Mouse (Mus musculus): Measurements from ENCODE around the gene Npm3. TPM values are rescaled to one million over a fixed set of nuclear protein-coding genes. Genes with fewer than 3 reads are reported as not detected.

Npm3 gene
- polyA plus RNA-seq, 1 experiment from 2014 or later = 20.6 TPM

DNA sequence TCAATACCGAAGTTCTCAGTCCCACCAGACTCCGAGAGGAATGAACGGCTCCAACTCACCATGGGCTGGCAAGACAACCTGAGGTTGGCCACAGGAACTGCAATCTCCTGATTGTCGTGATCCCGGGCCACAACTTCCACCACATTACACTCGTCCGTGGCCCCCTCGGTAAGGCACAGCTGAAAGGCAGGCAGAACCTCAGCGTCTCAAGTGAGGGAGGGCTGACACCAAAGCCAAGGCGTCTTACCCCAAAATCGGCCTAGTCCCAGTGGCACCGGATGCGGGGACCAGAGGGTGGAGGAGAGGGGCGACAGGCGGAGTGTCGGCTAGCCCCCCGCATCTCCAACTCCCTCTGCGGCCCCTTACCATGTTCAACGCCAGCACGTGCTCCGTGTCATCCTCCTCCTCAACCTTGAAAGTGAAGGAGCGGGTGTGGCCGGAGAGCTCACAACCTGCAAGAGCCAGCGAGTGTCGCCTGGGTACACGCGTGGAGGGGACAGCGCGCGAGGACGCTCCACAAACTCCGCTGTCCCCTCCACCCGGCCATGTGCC, 624 bp downstream of the Npm3 start:
- 1% methylated on average over 33 of the region's 33 CpGs for WGBS
- H3K27ac ChIP-seq = 0 out of 2 replicates have a peak overlapping the region, but pooled peaks have one; percentile 38

GRCm38 (mm10) chr19:45748206-45748605, 1.2 kb downstream of the Npm3 start:
- Histone ChIP-seq H3K4me2 (peak overlapping the region; percentile 86), H3K4me1 (peaks cover 31% of the 10 kb centered on the region), H3K36me3 (peaks cover 18% of the 10 kb centered on the region), H3K9ac (0 out of 2 replicates have a peak overlapping the region, but pooled peaks have one; percentile 71), H3K9me3 (no peaks in the 10 kb centered on the region), H3K4me3 (peak overlapping the region; percentile 85), H3K27ac (no peak overlapping the region), H3K27me3 (peaks cover 36% of the 10 kb centered on the region)
- no peak for ATAC-seq (ENCODE audit: insufficient number of reproducible peaks, low FRiP score, low TSS enrichment, low read depth)
- 49% methylated on average over 9 of the region's 9 CpGs for WGBS

More for the DNA sequence above, 624 bp downstream of the Npm3 start:
- Histone ChIP-seq H3K4me2 (peak overlapping the region; percentile 86), H3K9ac (peak overlapping the region; percentile 71), H3K4me3 (peak overlapping the region; percentile 85), H3K9me3 (no peaks in the 10 kb centered on the region), H3K36me3 (peaks cover 21% of the 10 kb centered on the region), H3K27me3 (peaks cover 30% of the 10 kb centered on the region), H3K4me1 (peaks cover 29% of the 10 kb centered on the region)
- ATAC-seq (ENCODE audit: insufficient number of reproducible peaks, low FRiP score, low TSS enrichment, low read depth) = peak; percentile 20; the same call in 1 of the 2 replicates

GRCm38 (mm10) chr19:45747028-45747867, 2.1 kb downstream of the Npm3 start:
- ATAC-seq (ENCODE audit: insufficient number of reproducible peaks, low FRiP score, low TSS enrichment, low read depth) = no peak

DNA sequence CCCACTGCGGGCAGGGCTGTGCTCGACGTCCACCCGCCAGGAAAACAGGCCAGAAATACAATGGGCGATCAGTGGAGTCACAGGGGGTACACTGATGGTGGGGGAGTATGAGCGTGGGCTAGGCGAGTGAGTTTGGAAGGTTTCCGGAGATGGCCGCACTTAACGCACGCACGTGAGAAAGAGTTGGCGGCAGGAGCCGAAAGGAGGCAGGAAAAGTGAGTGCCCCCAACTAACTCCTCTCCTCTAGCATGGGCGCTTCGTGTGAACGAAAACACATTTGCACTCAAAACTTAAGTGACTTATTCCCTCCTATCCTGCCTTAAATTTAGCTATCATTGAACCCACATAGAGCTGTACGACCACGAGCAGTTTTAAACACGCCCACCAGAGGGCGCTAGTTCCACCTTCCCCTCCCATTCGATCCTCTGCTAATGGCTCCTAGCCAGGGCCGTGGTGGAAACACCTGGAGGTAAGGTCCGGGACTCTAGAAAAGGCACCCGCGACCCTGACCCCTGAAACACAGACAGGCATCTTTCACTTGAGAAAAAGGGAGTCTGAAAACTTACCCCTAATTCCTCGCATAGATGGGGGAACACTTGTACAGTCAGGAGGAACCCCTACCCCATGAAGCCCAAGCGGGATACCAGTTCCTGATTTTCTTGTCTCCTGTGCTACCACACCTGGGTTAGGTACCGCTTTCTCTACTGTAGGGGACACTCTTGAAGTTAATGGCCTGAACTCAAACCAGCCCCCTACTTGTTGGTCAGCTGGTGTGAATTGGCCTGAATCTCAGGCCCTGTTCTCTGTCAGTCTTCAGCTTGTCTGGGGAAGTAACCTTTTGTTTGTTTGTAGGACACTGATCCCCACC, 3.0 kb downstream of the Npm3 start:
- no peak overlapping the region for H3K9ac ChIP-seq
- H3K27me3 ChIP-seq = peaks cover 54% of the 10 kb centered on the region
- peak overlapping the region; percentile 4; the same call in 1 of the 2 replicates for H3K4me2 ChIP-seq
- H3K36me3 ChIP-seq = peaks cover 4% of the 10 kb centered on the region; the same call in 1 of the 2 replicates
- peaks cover 49% of the 10 kb centered on the region for H3K4me1 ChIP-seq
- H3K9me3 ChIP-seq = no peaks in the 10 kb centered on the region
- 13% methylated on average over 29 of the region's 29 CpGs for WGBS
- H3K4me3 ChIP-seq = 0 out of 2 replicates have a peak overlapping the region, but pooled peaks have one; percentile 9
- no peak overlapping the region for H3K27ac ChIP-seq
- no peak for ATAC-seq (ENCODE audit: insufficient number of reproducible peaks, low FRiP score, low TSS enrichment, low read depth)

More at GRCm38 (mm10) chr19:45747028-45747867, 2.1 kb downstream of the Npm3 start:
- H3K27ac ChIP-seq = no peak overlapping the region
- H3K9ac ChIP-seq = no peak overlapping the region
- H3K36me3 ChIP-seq = peaks cover 11% of the 10 kb centered on the region
- H3K27me3 ChIP-seq = peaks cover 45% of the 10 kb centered on the region
- H3K4me3 ChIP-seq = no peak overlapping the region
- 26% methylated on average over 11 of the region's 11 CpGs for WGBS
- no peak overlapping the region for H3K4me2 ChIP-seq
- H3K4me1 ChIP-seq = peaks cover 41% of the 10 kb centered on the region
- no peaks in the 10 kb centered on the region for H3K9me3 ChIP-seq

DNA sequence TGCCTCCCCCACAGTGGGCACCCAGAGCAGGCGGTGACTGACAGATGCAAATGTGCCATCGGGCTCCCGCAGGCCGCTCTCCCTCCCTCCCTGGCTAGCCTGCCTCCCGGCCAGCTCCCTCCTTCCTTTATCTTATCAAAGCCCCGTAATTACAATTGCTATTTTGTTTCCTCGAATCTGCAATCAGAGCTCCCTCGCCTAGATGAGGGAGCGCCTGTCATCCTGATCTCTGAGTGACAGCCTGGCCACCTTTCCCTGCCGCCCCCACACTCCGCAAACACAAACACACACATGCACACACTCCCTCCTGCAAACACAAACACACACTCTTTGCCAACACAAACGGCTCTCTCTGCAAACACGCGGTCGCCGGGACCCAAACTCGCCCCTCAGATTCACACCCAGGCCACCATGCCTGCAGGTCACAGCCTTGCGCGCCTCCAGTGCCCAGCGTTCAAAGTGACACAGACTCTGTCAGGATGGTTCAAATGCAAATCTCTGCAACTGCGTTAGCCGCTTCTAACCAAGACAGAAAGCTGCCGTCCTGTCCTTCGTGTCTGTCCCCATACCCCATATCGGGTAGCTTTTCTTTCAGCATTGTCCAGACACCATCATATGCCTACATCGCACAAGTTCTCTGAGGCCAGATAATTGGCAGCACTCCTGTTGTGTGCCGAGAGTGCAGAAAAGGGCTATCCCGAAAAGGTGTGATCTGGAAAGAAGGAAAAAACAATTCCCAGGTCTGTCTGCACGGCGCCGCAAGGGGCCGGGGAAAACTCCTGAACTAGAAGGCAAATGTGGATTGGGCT, 3.8 kb downstream of the Npm3 start:
- peak overlapping the region; percentile 4; the same call in 1 of the 2 replicates for H3K4me2 ChIP-seq

DNA sequence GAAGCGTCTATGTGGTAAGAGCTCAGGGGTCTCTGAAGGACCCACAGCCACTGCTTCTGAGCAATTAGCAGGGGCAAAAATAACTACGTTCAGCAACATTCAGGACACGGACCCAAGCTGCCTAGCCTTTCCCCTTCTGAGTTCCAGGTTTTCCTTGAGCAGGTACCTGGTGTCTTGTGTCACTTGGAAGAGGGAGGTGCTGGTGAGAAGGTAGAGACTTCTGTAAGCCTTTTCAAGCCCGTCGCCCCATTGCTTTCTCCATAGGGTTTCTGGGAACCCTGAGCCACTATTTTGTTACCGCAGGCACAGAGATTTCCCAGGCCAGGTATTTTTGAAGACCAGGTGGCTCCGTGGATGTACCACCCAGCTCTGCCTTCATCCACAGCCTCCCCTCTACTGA, 5.8 kb downstream of the Npm3 start:
- peaks cover 54% of the 10 kb centered on the region for H3K4me1 ChIP-seq

More for the DNA sequence above, 3.8 kb downstream of the Npm3 start:
- Histone ChIP-seq H3K27me3 (peaks cover 62% of the 10 kb centered on the region), H3K9ac (no peak overlapping the region), H3K9me3 (no peaks in the 10 kb centered on the region), H3K36me3 (no peaks in the 10 kb centered on the region), H3K27ac (no peak overlapping the region), H3K4me3 (0 out of 2 replicates have a peak overlapping the region, but pooled peaks have one; percentile 9), H3K4me1 (peaks cover 58% of the 10 kb centered on the region)
- WGBS = 6% methylated on average over 32 of the region's 32 CpGs
- ATAC-seq (ENCODE audit: insufficient number of reproducible peaks, low FRiP score, low TSS enrichment, low read depth) = no peak

GRCm38 (mm10) chr19:45742984-45743575, 6.3 kb downstream of the Npm3 start:
- ATAC-seq (ENCODE audit: insufficient number of reproducible peaks, low FRiP score, low TSS enrichment, low read depth) = no peak
- Histone ChIP-seq H3K36me3 (no peaks in the 10 kb centered on the region), H3K4me3 (peak overlapping the region; percentile 48), H3K27me3 (peaks cover 84% of the 10 kb centered on the region), H3K27ac (no peak overlapping the region), H3K4me2 (peak overlapping the region; percentile 93), H3K9me3 (no peaks in the 10 kb centered on the region), H3K9ac (no peak overlapping the region), H3K4me1 (peaks cover 48% of the 10 kb centered on the region)
- 2% methylated on average over 17 of the region's 44 CpGs for whole genome bisulfite sequencing

More for the DNA sequence above, 5.8 kb downstream of the Npm3 start:
- Histone ChIP-seq H3K4me2 (peak overlapping the region; percentile 93; the same call in 1 of the 2 replicates), H3K9me3 (no peaks in the 10 kb centered on the region), H3K4me3 (no peak overlapping the region), H3K27me3 (peaks cover 79% of the 10 kb centered on the region), H3K36me3 (no peaks in the 10 kb centered on the region), H3K27ac (no peak overlapping the region), H3K9ac (no peak overlapping the region)
- no peak for ATAC-seq (ENCODE audit: insufficient number of reproducible peaks, low FRiP score, low TSS enrichment, low read depth)
- 22% methylated on average over 7 of the region's 7 CpGs for WGBS

- Histone ChIP-seq H3K36me3 (no peaks in the 10 kb centered on the region), H3K9me3 (no peaks in the 10 kb centered on the region), H3K9ac (0 out of 2 replicates have a peak within 1 kb of the TSS, but pooled peaks have one; percentile 10), H3K27me3 (peaks cover 91% of the 10 kb centered on the region), H3K4me3 (peak within 1 kb of the TSS; percentile 48), H3K27ac (no peak within 1 kb of the TSS), H3K4me2 (peak within 1 kb of the TSS; percentile 93), H3K4me1 (peaks cover 49% of the 10 kb centered on the region)
- WGBS = under 1% methylated on average over 64 of the region's 68 CpGs
- ATAC-seq (ENCODE audit: insufficient number of reproducible peaks, low FRiP score, low TSS enrichment, low read depth) = no peak
These were observed 7.0 kb downstream of the Npm3 start, which contains the start of gene Fgf8 for GRCm38 (mm10) chr19:45742218-45742983. Gene Fgf8, minus strand, starts transcription at chr19:45742915.

DNA sequence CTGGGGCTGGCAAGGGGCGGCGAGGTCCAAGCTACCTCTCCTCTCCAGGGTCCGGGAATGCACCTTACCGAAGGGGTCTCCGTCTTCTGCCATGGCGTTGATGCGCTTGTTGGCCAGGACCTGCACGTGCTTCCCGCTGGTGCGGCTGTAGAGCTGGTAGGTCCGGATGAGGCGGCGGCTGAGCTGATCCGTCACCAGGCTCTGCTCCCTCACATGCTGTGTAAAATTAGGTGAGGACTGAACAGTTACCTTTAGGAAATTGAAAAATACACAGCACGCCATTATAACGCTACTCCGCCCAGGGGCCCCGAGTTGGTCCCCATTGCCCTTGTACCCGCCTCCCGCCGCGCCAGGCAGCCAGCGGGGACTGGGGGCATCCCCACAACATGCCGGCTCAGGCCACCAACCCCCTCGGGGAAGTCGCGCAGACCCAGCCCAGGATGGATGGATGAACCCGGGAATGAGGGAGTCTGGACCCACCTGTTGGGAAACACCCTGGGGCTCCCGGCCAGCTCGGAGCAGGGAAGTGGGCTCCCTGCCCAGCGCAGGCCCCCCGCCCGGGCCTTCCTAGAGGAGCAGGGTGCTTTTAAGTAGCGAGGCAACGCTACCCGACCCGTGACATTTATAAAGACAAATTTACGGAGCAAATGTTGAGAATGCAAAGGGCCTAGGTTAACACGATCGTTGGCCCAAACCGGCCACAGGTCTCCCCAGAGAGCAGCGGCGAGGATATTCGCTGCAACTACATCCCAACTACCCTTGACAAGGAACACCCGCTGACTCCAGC, 7.8 kb downstream of the Npm3 start:
- peaks cover 52% of the 10 kb centered on the region for H3K4me1 ChIP-seq
- no peak overlapping the region for H3K9ac ChIP-seq

More for the DNA sequence above, 7.8 kb downstream of the Npm3 start:
- H3K4me3 ChIP-seq = peak overlapping the region; percentile 48
- ATAC-seq (ENCODE audit: insufficient number of reproducible peaks, low FRiP score, low TSS enrichment, low read depth) = no peak
- H3K4me2 ChIP-seq = peak overlapping the region; percentile 93
- H3K27ac ChIP-seq = no peak overlapping the region
- WGBS = 3% methylated on average over 45 of the region's 45 CpGs
- H3K9me3 ChIP-seq = no peaks in the 10 kb centered on the region
- peaks cover 97% of the 10 kb centered on the region for H3K27me3 ChIP-seq
- no peaks in the 10 kb centered on the region for H3K36me3 ChIP-seq

All from limb, embryonic 15.5 days (tissue).